Mouse (Mus musculus) c-Kit-positive CD71-negative TER-119-negative erythroid progenitor cells, embryonic 14.5 days (primary cell): ENCODE results near the gene Gm37240.

ENCODE experiments used
- DNase-seq: peaks from one replicate; pipeline ENCODE4 v3.0.0-alpha.2; 2013; ENCODE audit warnings: low read depth

The Gm37240 gene

GRCm38 (mm10) chr3:85397816-85398482 lies 489.4 kb downstream of the Gm37240 start:
- DNase-seq, result no peak

DNA sequence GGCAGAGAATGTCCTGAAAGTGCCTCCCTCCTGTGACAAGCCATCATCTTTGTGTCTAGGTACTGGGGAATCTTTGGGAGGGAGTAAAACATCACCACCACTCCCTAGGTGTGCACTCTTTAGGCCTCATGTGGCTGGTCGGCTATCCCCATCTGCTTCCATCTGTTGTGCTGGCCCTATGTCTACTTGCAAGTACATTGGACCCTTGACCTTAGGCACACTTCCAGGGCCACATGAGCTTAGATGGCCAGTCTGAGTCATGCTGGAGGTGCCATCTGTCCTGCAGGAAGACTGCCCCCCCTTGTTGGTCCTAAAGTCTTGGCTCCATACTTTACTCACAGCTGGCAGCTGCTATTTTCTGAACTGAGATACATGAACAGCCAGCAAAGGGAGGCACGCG lies 493.9 kb downstream of the Gm37240 start:
- no peak for DNase-seq

DNA sequence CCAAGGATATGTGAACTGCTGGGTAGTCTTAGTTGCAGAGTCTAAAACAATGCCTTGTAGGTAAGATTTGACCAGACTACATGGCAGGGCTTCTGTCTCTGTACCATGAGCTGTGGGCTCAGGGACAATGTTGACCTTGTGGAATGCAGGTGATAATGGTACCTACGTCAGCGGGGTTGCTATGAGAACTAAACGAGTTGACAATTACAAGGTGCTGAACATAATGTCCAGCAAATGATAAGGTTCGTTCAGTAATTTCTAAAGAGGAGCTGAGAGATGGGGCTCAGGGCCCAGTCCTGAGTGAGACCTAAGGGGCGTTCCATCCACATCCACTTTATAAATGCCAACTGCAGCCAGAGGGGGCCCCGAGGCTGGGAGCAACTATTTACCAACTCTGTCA lies 495.6 kb downstream of the Gm37240 start:
- no peak for DNase-seq

GRCm38 (mm10) chr3:85391111-85391510 lies 496.2 kb downstream of the Gm37240 start:
- no peak for DNase-seq

DNA sequence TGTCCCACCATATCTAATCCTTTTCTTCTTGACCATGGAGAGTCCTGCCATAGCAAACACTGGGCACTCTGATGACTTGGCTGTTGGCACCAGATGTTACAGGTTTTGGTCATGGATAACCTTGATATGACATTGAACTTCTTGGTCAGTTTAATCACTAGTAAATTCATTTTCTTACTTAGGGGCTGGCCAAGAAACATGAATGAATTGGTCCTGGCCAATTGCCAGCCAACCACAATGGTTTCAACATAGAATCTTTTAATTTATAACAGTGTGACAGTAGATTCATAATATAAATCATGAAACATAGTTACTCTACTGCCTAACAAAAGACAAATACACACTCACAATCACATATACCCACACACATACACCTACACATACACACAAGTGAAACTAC lies 501.9 kb downstream of the Gm37240 start:
- DNase-seq, result no peak

DNA sequence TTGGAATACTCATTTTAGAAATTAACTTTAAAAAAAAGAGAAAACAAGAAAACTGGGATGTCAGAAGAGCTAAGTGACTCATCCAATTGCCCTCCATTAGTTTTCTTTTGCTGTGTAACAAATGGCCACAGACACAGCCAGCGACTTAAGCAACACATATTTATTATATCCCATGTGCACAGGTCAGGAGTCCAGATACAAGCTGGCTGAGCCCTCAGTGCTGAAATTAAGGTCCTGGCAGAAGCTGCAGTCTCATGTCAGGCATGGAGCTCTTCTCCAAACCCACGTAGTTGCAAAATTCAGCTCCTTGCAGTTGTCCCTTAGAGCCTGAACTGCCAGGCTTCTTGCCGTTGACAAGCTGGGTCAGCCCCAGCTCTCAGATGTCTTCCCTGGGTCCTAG lies 504.0 kb downstream of the Gm37240 start:
- DNase-seq, result no peak

- no peak for DNase-seq
Measured at GRCm38 (mm10) chr3:85378703-85379395, 508.5 kb downstream of the Gm37240 start.

GRCm38 (mm10) chr3:85377946-85378702 lies 509.2 kb downstream of the Gm37240 start:
- no peak for DNase-seq

DNA sequence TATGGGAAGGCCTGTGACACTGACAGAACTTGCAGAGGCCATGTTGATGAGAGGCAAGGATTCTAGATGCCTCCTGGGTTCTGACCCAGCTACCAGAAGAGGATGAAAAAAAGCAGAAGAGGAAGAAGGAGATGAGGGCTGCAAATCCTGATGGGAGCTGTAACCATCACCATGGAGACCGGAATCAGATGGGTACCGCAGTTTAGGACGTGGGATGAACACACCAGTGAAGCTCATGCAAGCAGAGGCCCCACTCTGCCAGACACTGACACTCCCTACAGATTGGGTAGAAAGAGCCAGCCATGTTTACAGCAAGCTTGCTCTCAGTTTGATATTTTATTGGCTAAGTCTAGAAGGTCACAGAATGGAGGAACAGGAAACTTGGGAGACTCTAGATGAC lies 509.8 kb downstream of the Gm37240 start:
- DNase-seq, result no peak

DNA sequence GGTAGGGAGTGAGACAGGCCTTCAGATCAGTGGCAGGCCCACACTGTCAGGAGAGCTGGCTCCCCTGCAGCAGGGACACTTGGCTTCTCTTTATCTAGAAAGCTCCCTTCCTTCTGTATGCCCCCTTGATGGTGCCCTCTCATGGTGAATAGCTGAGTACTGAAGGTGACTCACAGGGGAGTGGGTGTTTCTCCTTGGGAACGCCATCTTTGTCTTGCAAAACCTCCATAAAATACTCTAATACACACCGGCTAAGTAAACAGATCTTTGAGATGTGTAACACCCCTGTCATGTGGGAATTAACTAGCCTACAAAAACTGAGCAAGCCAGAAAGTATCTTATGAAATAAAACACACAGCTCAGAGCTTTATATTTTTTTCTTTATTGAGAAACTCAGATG lies 510.8 kb downstream of the Gm37240 start:
- DNase-seq, result no peak

DNA sequence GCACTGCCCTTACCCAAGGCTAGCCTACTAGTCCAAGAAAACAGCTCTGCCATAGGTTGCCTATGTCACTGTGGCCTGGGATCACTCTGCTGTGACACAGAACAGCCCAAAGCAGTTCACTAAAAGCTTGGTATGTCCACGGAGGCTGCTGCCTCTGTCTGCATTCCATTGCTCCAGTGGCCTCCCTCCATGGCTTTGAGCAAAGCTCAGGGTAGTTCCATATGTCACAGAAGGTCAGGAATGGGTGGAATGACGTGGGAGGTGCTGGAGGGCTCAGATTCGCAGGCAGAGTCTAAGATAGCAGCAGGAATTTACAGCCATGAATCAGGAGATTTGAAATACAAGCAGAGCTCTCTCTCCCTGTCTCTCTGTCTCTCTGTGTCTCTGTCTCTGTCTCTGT lies 514.3 kb downstream of the Gm37240 start:
- no peak for DNase-seq

DNA sequence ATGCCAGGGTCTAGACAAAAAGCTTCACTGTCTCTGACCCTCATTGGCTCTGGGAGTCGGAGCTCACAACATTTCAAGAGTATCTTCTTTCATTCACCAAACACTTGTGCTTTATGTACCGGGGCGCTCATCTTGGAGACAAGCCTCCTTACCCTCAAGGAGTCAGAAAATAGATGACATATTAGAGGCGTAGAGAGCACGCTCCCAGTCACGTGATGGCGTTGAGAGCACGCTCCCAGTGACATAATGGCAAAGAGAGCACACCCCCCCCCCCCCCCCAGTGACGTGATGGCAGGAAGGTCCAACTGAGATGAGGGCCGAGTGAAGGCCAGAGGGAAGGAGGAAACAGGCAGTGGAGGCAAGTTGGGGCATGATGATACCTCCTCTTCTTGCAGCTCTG lies 517.5 kb downstream of the Gm37240 start:
- DNase-seq, result no peak

DNA sequence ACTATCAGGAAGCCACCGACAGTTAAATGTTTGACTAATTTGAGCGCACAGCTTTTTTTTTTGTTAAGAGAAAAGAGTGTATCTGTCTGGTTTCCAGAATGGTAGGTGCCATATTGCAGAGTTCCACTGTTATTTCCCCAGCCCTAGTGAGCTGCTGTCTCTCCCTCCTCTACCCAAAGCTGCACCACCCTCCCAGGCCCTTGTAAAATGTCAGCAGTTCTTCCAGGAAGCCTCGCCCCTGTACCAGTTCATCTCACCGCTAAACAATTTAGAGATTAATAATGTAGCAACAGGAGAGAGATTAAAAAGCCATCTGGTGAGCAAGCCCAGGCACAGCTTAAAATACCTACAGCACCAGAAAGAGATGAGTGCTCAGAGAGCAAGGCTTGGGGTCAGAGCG lies 518.2 kb downstream of the Gm37240 start:
- DNase-seq, result no peak

- DNase-seq, result no peak
Measured at GRCm38 (mm10) chr3:85368354-85369120, 518.8 kb downstream of the Gm37240 start.

- no peak for DNase-seq
Measured at GRCm38 (mm10) chr3:85364591-85365343, 522.6 kb downstream of the Gm37240 start.

GRCm38 (mm10) chr3:85362883-85363282 lies 524.4 kb downstream of the Gm37240 start:
- no peak for DNase-seq

DNA sequence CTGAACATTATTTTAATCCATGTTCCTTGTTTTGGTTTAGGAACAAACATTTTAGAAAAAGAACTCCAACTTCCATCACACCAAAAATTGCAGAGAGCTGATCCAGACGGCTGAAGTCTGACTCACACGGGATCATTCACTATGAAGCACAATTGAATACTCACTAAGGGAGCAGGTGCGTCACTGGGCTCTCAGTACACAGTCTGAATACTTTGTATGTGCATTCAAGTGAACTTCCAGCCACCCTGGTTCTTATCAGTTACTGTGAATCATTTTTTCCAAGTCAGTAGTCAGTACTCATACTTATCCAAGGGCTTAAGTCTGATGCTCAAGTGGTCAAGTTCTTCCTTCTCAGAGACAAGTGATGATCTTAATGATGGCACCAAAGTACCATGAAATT lies 530.9 kb downstream of the Gm37240 start:
- no peak for DNase-seq

GRCm38 (mm10) chr3:85348021-85348420 lies 539.3 kb downstream of the Gm37240 start:
- no peak for DNase-seq

- DNase-seq, result no peak
Measured at GRCm38 (mm10) chr3:85341103-85341860, 546.0 kb downstream of the Gm37240 start.

DNA sequence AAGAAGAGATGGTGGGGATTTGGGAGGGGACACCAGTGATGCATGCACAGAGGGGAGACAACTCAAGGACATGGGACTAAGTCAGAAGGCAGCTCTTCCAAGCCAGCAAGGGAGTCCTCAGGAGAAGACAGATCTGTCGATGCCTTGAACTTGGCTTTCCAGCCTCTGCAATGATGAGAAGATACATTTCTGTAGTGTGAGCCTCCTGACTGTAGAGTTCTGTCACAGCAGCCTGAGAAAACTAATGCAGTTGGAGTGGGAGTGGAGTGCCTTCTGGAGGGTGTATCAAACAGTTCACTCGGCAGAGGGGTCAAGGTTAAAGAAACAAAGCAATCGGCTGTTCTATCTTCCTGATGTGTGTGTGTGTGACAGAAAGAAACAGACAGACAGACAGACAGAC lies 546.8 kb downstream of the Gm37240 start:
- DNase-seq, result no peak

- no peak for DNase-seq
Measured at GRCm38 (mm10) chr3:85339926-85340325, 547.4 kb downstream of the Gm37240 start.
